Mouse (Mus musculus) neural tube, embryonic 14.5 days (tissue): Measurements from ENCODE around the gene Mtif3. TPM values are rescaled to one million over a fixed set of nuclear protein-coding genes. Genes with fewer than 3 reads are reported as not detected.
"Not testable (repeated sequence)": the region's sequence is repeated elsewhere in the genome, so short reads cannot be mapped to it uniquely, and the experiment has no call there.

ENCODE experiments used
- ATAC-seq: fragments of 200-750 bp; cut with Nextera tagmentation; 2 replicates; pipeline ENCODE4 v1.8.0; 2017; ENCODE audit warnings: low read depth, mild to moderate bottlenecking, moderate TSS enrichment, moderate library complexity
- H3K27ac ChIP-seq: fragments of 300-500 bp; sonication (generic); 2 replicates; pipeline ENCODE4 v1.5.1; 2014; ENCODE audit warnings: low read depth, mild to moderate bottlenecking, control low read depth, low read length, moderate library complexity, mixed read lengths
- H3K27me3 ChIP-seq: fragments of 300-500 bp; sonication (generic); 2 replicates; pipeline ENCODE4 v1.6.1; 2014; ENCODE audit warnings: low read length; ENCODE audit not compliant: control insufficient read depth, insufficient read depth
- H3K36me3 ChIP-seq: fragments of 300-500 bp; sonication (generic); 2 replicates; pipeline ENCODE4 v1.6.1; 2014; ENCODE audit warnings: low read length, mixed read lengths; ENCODE audit not compliant: control insufficient read depth, insufficient read depth
- H3K4me1 ChIP-seq: fragments of 300-500 bp; sonication (generic); 2 replicates; pipeline ENCODE4 v1.6.1; 2014; ENCODE audit warnings: low read length; ENCODE audit not compliant: control insufficient read depth, insufficient read depth
- H3K4me2 ChIP-seq: fragments of 300-500 bp; sonication (generic); 2 replicates; pipeline ENCODE4 v1.6.1; 2014; ENCODE audit warnings: mild to moderate bottlenecking, low read depth, low read length, control low read depth
- H3K4me3 ChIP-seq: fragments of 300-500 bp; sonication (generic); 2 replicates; pipeline ENCODE4 v1.5.1; 2014; ENCODE audit warnings: low read depth, low read length, control low read depth, mixed read lengths
- H3K9ac ChIP-seq: fragments of 300-500 bp; sonication (generic); replicated peaks from 2 replicates; pipeline ENCODE4 v1.6.1; 2014; ENCODE audit warnings: low read depth, mild to moderate bottlenecking, control low read depth, low read length, mixed read lengths
- H3K9me3 ChIP-seq: fragments of 300-500 bp; sonication (generic); 2 replicates; pipeline ENCODE4 v1.6.1; 2016; ENCODE audit warnings: low read length; ENCODE audit not compliant: control insufficient read depth
- WGBS: fragments of 180-500 bp; shearing (Covaris S2); extraction: QIAGEN DNeasy Blood & Tissue Kit; methylation state at CpG from one replicate; pipeline ENCODE4 v1.1.7; 2014; 5-methylcytosine and 5-hydroxymethylcytosine counted together
- polyA plus RNA-seq: library from polyadenylated mRNA; unstranded; fragments of >200 nt; fragmentation: Nextera tagmentation; extraction: Ambion mirVana; gene quantifications from 2 replicates; pipeline ENCODE4 v1.2.1, GENCODE M21; 2014

The Mtif3 gene
- polyA plus RNA-seq, 1 experiment from 2014 or later = 34.7 TPM

DNA sequence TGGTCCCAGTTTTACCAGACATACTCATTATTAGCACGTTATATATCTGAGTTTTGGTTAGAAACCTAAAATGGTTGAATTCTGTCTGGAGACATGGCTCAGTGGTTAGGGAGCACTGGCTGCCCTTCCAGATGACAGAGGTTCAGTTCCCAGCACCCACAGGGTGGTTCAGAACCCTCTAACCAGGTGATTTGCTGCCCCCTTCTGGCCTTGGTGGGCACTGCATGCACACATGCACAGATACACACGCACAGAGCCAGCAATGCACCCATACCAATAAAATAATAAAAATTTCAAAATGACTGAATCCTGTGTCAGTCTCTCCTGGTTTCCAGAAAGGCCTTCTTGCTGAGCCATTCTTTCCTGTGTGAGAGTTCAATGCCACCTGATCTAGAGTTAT, 19.0 kb downstream of the Mtif3 start:
- Histone ChIP-seq H3K27me3 (no peaks in the 10 kb centered on the region), H3K36me3 (no peaks in the 10 kb centered on the region), H3K9me3 (no peaks in the 10 kb centered on the region), H3K4me3 (no peak overlapping the region), H3K9ac (no peak overlapping the region), H3K27ac (no peak overlapping the region), H3K4me1 (peaks cover 5% of the 10 kb centered on the region), H3K4me2 (no peak overlapping the region)
- 97% methylated on average over 2 of the region's 2 CpGs for WGBS
- no peak for ATAC-seq

DNA sequence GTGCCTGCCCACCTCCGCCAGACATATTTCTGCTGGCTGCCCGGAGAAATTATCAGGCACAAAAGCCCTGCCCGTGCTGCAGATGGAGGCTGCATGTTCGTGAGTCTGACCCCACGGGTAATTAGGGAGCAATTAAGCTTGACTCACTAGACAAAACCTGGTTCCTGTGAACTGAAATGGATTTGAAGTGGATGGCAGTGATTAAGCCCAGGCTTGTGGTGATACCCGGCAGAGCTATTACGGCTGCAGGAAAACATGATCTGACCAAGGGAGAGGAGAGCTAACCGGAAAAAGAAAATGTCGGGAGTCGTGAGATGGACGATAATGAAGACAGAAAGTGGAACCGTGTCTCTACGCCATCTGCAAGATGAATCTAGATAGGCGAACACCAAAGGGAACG, 20.6 kb downstream of the Mtif3 start:
- no peak overlapping the region for H3K27ac ChIP-seq
- no peak overlapping the region for H3K4me3 ChIP-seq
- no peak overlapping the region for H3K4me2 ChIP-seq
- no peak overlapping the region for H3K9ac ChIP-seq
- H3K27me3 ChIP-seq = no peaks in the 10 kb centered on the region
- H3K9me3 ChIP-seq = no peaks in the 10 kb centered on the region
- no peak for ATAC-seq
- WGBS = 67% methylated on average over 15 of the region's 15 CpGs
- no peaks in the 10 kb centered on the region for H3K4me1 ChIP-seq
- no peaks in the 10 kb centered on the region for H3K36me3 ChIP-seq

DNA sequence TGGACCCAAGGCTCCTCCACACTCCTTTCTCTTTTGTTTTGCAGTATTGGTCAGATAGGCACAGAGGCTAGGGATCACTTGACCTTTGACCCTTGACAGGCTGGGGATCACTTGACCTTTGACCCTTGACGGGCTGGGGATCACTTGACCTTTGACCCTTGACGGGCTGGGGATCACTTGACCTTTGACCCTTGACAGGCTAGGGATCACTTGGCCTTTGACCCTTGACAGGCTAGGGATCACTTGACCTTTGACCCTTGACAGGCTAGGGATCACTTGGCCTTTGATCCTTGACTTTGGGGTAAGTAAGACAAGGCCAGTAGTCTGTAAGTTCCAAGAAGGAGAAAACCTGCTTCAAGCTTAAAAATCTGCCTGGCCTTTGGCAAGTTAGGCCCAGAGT, 21.7 kb downstream of the Mtif3 start:
- not testable (repeated sequence) for H3K9ac ChIP-seq, H3K36me3 ChIP-seq, H3K4me3 ChIP-seq, H3K4me2 ChIP-seq, H3K4me1 ChIP-seq, H3K9me3 ChIP-seq, H3K27me3 ChIP-seq, H3K27ac ChIP-seq, ATAC-seq
- whole genome bisulfite sequencing = 58% methylated on average over 2 of the region's 2 CpGs

- no peaks in the 10 kb centered on the region for H3K27me3 ChIP-seq
- H3K27ac ChIP-seq = no peak overlapping the region
- H3K9ac ChIP-seq = no peak overlapping the region
- no peaks in the 10 kb centered on the region for H3K9me3 ChIP-seq
- no peaks in the 10 kb centered on the region for H3K4me1 ChIP-seq
- no peaks in the 10 kb centered on the region for H3K36me3 ChIP-seq
- ATAC-seq = peak; percentile 52
- H3K4me2 ChIP-seq = no peak overlapping the region
- H3K4me3 ChIP-seq = no peak overlapping the region
- 24% methylated on average over 7 of the region's 7 CpGs for WGBS
These were observed 23.4 kb downstream of the Mtif3 start for GRCm38 (mm10) chr5:146940219-146940618.

DNA sequence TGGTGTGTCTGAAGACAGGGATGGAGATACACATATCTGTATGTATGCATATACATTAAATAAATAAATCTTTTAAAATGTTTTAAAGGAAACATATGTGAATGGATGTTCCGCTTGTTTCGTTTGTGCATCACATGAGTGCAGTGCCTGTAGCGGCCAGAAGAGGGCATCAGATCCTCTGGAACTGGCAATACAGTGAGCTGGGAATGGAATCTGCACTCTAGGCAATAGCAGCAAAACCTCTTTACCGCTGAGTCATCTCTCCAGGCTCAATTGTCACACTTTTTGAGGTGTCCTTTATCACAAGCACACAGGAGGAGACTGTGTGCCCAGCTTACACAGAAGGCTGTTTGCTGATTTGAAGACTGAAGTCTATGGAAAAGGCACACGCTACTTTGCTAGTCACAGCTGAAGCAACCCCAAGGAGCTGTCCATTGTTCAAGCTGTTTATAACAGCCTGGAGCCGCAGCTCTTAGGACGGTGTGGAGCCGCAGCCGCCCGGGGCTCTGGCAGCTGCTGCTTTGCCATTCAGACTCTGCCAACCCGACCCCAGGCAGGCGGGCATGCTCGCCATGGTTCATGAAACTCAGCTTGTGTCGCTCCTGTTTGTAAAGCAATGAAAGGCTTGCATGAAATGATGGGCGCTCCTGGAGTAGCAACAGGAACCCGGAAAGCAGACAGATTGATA, 24.3 kb downstream of the Mtif3 start:
- Histone ChIP-seq H3K27ac (peak overlapping the region; percentile 29; the same call in 1 of the 2 replicates), H3K4me3 (no peak overlapping the region), H3K9me3 (no peaks in the 10 kb centered on the region), H3K27me3 (no peaks in the 10 kb centered on the region), H3K36me3 (no peaks in the 10 kb centered on the region), H3K9ac (no peak overlapping the region), H3K4me1 (no peaks in the 10 kb centered on the region), H3K4me2 (peak overlapping the region; percentile 20; the same call in 1 of the 2 replicates)
- WGBS = 48% methylated on average over 16 of the region's 16 CpGs
- ATAC-seq = peak; percentile 83

DNA sequence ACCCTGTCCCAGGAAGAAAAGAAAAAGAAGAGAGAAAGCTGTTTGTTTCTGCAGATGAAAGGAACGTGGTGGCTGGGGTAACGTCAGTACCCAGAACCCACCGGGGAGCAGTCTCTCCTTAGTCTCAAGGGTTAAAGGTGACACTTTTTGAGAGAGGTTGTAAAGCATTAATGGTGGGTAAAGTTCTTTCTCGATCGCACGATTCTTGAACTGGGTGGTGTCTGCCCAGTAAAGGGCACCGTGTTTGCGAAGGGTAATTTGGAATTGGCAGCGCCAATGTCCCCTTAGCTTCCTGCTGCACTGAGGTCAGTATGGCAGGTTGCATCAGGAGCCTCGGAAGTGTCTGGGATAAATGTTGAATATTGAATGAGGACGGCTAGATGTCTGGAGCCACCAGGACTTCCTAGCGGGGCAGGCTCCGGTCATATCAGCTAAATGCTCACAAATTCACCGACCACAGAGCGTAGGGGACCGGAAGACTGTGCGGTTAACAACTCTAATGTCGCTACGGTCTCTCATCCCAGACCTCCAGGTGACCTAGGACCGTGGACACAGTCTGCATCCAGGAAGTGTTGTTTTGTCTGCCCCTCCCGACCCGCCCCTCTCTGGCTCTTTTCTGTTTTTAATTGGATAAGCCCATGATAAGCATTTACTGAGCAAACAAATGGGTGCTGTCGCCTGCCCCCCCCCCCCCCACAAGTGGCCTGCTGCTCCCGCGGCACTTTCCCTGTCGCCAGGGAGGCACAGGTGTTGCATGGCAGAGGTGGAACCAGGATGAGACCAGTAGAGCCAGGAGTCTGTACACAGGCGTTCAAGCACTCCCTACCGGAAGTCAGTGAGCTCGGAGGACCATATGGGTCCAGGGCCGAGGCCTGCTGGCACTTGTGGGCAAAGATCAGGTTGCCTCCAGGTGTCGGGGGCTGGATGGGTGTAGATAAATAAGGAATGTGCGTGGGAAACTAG, 25.8 kb downstream of the Mtif3 start:
- Histone ChIP-seq H3K9me3 (no peaks in the 10 kb centered on the region), H3K4me3 (no peak overlapping the region), H3K36me3 (no peaks in the 10 kb centered on the region), H3K9ac (no peak overlapping the region), H3K27ac (no peak overlapping the region), H3K4me2 (no peak overlapping the region), H3K27me3 (no peaks in the 10 kb centered on the region), H3K4me1 (no peaks in the 10 kb centered on the region)
- WGBS = 88% methylated on average over 32 of the region's 32 CpGs
- ATAC-seq = no peak

DNA sequence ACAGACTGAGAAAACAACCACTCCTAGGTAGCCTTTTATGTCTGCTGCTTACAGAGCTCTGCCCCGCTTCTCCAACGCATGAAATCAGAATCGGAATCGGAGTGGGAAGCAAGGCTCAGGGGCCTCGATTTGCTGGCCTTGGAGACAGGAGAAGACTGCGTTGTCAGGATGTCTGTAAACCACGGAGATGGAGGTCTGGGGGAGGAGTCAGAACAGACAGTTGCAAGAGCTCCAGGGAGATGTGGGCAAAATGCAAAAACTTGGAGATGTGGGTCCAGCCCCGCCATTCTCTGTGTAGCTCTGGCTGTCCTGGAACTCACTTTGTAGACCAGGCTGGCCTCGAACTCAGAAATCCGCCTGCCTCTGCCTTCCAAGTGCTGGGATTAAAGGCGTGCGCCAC, 30.1 kb downstream of the Mtif3 start:
- no peaks in the 10 kb centered on the region for H3K4me1 ChIP-seq
- WGBS = 87% methylated on average over 11 of the region's 12 CpGs
- H3K9ac ChIP-seq = no peak overlapping the region

DNA sequence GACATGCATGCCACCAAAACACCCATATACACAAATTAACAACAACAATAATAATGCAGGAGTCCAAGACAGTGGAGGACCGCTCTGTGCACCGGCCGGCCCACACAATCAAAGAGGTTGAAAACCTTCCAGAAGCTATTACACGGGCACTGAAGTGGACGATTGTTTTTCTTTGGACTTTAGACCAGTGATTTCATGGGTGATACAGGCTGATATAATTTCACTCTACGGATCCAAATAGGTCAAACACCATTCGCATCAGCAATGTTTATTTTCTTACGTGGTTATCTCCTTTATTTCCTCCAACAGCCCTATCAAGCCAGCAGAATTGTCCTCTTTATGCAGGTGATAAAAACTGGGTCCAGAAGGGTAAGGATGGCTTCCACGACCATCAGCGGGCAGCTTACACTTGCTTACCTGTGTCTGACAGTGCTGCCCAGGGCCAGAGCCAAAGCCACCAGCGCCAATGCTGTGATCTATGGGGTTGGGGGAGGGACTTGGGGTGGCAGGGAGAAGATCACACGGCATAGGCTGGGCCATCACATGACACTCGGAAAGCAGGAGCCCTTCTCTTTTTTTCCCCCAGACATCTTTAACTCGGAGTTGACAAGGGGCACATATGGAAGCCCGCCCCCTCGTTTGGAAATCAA, 31.6 kb downstream of the Mtif3 start:
- no peak overlapping the region for H3K4me3 ChIP-seq
- H3K9ac ChIP-seq = no peak overlapping the region
- no peaks in the 10 kb centered on the region for H3K9me3 ChIP-seq
- no peak overlapping the region for H3K27ac ChIP-seq
- no peaks in the 10 kb centered on the region for H3K27me3 ChIP-seq
- H3K4me1 ChIP-seq = no peaks in the 10 kb centered on the region
- H3K4me2 ChIP-seq = no peak overlapping the region
- ATAC-seq = no peak
- no peaks in the 10 kb centered on the region for H3K36me3 ChIP-seq
- whole genome bisulfite sequencing = 75% methylated on average over 16 of the region's 16 CpGs

More for the DNA sequence above, 30.1 kb downstream of the Mtif3 start:
- Histone ChIP-seq H3K4me2 (no peak overlapping the region), H3K36me3 (no peaks in the 10 kb centered on the region), H3K27ac (no peak overlapping the region), H3K4me3 (no peak overlapping the region), H3K9me3 (no peaks in the 10 kb centered on the region), H3K27me3 (no peaks in the 10 kb centered on the region)
- no peak for ATAC-seq

- no peak for ATAC-seq
- H3K27ac ChIP-seq = no peak overlapping the region
- H3K36me3 ChIP-seq = no peaks in the 10 kb centered on the region
These were observed 32.2 kb downstream of the Mtif3 start for GRCm38 (mm10) chr5:146931422-146931821.

More at GRCm38 (mm10) chr5:146931422-146931821, 32.2 kb downstream of the Mtif3 start:
- no peaks in the 10 kb centered on the region for H3K9me3 ChIP-seq
- H3K4me1 ChIP-seq = no peaks in the 10 kb centered on the region
- H3K4me2 ChIP-seq = no peak overlapping the region
- no peaks in the 10 kb centered on the region for H3K27me3 ChIP-seq
- H3K4me3 ChIP-seq = no peak overlapping the region
- WGBS = 99% methylated on average over 7 of the region's 7 CpGs
- no peak overlapping the region for H3K9ac ChIP-seq
